Mouse (Mus musculus): Measurements from ENCODE around the gene Ttll8. TPM values are rescaled to one million over a fixed set of nuclear protein-coding genes. Genes with fewer than 3 reads are reported as not detected.

Ttll8 gene
- polyA plus RNA-seq, 1 experiment: not detected

DNA sequence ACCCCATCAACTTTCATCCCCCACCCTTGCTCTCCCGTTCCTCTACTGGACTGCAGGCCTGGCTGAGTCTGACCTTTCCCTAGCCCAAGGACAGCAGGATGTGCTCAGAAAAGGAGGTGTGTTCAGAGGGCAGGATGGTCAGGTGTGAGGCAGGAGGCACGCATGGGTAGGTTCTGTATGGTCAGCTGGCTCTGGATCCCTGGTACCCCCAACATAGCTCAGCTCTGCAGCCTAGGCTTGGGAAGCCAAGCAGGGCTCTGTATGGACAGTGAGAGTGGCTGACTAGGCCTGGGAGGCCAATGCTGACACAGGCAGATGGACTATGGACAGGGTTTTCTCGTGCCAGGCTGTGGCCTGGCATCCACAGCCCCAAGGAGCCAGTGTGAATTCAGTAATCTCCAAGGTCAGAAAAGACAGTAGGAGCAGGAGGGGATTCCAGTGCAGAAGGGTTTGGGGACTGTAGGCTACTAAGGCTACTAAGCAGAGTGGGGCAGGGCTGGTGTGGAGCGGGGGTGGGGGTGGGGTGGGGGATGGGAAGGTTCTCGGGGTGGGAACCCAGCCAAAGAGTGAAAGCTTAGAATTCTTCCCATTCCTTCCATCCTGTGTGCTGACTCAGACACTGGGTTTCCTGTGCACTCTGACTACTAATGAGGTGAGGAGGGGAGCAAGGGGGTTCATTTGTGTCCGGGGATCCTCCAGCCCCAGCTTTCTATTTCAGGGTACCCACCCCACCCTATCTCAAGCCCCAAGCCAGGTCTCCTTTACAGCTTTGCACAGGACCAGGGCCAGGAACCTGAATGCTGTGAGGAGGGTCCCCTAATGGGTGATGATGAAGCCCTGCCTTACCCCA lies 99.9 kb downstream of the Ttll8 start:
- Histone ChIP-seq H3K4me3 (ENCODE audit: insufficient read depth, low read depth, low read length) (no peak overlapping the region), H3K4me1 (ENCODE audit: control insufficient read depth, insufficient read depth, insufficient read length, low read length) (peaks cover 79% of the 10 kb centered on the region)

GRCm38 (mm10) chr15:88853106-88853505 lies 101.1 kb downstream of the Ttll8 start:
- Histone ChIP-seq H3K4me1 (ENCODE audit: control insufficient read depth, insufficient read depth, insufficient read length, low read length) (peaks cover 79% of the 10 kb centered on the region), H3K4me3 (ENCODE audit: insufficient read depth, low read depth, low read length) (no peak overlapping the region), H3K27ac (replicated peaks; ENCODE audit: low read depth, low read length) (no peak overlapping the region)

More for the DNA sequence above, 99.9 kb downstream of the Ttll8 start:
- peak overlapping the region; percentile 60 for H3K27ac ChIP-seq (replicated peaks; ENCODE audit: low read depth, low read length)

DNA sequence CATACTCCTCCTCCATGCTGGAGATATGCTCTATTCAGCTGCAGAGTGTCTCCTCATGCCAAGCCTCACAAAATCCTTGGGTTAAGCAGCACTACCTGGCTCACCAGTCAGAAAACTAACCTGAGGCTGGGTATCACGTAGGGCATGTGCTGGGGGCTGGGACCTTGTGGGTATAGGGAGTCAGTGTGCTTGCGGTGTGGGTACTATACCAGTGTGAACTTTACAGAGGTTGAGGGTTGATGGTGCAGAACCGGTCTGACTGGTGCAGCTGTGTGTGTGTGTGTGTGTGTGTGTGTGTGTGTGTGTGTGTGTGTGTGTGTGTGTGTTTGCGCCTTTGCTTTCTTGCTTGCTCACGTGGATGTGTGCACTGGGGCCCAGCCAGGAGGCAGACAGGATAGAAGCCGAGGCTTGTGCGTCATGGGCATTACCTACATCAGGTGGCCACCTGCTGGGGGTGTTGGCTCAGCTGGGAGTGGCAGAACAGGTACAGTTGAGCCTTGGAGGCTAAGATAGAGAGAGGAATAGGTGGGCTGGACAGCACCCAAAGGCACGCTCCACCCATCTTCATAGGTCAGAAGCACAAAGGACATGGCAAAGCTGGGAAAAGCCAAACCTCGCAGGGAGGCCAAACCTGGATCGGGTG lies 102.6 kb downstream of the Ttll8 start:
- H3K4me3 ChIP-seq (ENCODE audit: insufficient read depth, low read depth, low read length): no peak overlapping the region
- H3K27ac ChIP-seq (replicated peaks; ENCODE audit: low read depth, low read length): peak overlapping the region; percentile 91
- H3K4me1 ChIP-seq (ENCODE audit: control insufficient read depth, insufficient read depth, insufficient read length, low read length): peaks cover 73% of the 10 kb centered on the region

GRCm38 (mm10) chr15:88851076-88851475 lies 103.1 kb downstream of the Ttll8 start:
- Histone ChIP-seq H3K4me1 (ENCODE audit: control insufficient read depth, insufficient read depth, insufficient read length, low read length) (peaks cover 68% of the 10 kb centered on the region), H3K27ac (replicated peaks; ENCODE audit: low read depth, low read length) (peak overlapping the region; percentile 91), H3K4me3 (ENCODE audit: insufficient read depth, low read depth, low read length) (no peak overlapping the region)

GRCm38 (mm10) chr15:88850146-88850826 lies 103.9 kb downstream of the Ttll8 start:
- Histone ChIP-seq H3K27ac (replicated peaks; ENCODE audit: low read depth, low read length) (peak overlapping the region; percentile 91), H3K4me1 (ENCODE audit: control insufficient read depth, insufficient read depth, insufficient read length, low read length) (peaks cover 61% of the 10 kb centered on the region), H3K4me3 (ENCODE audit: insufficient read depth, low read depth, low read length) (no peak overlapping the region)

DNA sequence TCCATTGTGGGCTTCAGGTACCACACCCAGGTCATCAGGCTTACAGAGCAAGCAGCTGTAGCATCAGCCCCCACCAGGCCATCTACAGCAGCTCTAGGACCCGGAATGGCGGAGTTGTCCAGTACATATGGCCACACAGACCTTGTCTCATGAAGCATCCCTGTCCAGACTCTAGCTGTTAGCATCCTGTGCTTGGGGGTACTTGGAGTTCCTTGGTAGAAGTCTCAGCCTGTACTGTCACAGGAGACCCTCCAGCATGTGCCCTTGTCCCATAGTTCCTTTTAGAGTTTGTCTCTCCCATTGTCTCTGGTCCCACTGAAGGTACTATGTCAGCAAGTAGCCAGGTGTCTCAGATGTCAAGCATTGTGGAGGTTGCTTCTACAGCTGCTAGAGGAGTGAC lies 104.6 kb downstream of the Ttll8 start:
- Histone ChIP-seq H3K27ac (replicated peaks; ENCODE audit: low read depth, low read length) (peak overlapping the region; percentile 88), H3K4me3 (ENCODE audit: insufficient read depth, low read depth, low read length) (no peak overlapping the region), H3K4me1 (ENCODE audit: control insufficient read depth, insufficient read depth, insufficient read length, low read length) (peaks cover 55% of the 10 kb centered on the region)

GRCm38 (mm10) chr15:88848661-88849060 lies 105.6 kb downstream of the Ttll8 start:
- peaks cover 50% of the 10 kb centered on the region for H3K4me1 ChIP-seq (ENCODE audit: control insufficient read depth, insufficient read depth, insufficient read length, low read length)
- peak overlapping the region; percentile 60 for H3K27ac ChIP-seq (replicated peaks; ENCODE audit: low read depth, low read length)
- no peak overlapping the region for H3K4me3 ChIP-seq (ENCODE audit: insufficient read depth, low read depth, low read length)

DNA sequence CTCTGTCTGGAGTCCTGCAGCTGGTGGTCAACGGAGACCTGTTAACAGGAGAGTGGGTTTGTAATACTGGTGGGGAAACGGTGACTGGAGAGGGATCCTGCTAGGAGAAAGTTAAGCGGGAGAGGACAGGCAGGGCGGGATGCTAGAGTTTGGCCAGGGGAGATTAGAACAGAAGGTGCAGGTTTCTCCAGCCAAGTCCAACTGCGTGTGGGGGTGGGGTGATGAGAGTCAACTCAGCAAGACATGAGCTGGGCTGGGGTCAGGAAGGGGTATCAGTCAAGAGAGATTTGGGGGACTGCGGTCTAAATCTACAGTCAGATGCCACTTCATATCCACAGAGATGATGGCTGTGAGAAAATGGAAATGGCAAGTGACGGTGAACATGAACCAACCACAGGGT lies 109.3 kb downstream of the Ttll8 start:
- H3K4me1 ChIP-seq (ENCODE audit: control insufficient read depth, insufficient read depth, insufficient read length, low read length): peaks cover 37% of the 10 kb centered on the region
- no peak overlapping the region for H3K27ac ChIP-seq (replicated peaks; ENCODE audit: low read depth, low read length)
- H3K4me3 ChIP-seq (ENCODE audit: insufficient read depth, low read depth, low read length): no peak overlapping the region

DNA sequence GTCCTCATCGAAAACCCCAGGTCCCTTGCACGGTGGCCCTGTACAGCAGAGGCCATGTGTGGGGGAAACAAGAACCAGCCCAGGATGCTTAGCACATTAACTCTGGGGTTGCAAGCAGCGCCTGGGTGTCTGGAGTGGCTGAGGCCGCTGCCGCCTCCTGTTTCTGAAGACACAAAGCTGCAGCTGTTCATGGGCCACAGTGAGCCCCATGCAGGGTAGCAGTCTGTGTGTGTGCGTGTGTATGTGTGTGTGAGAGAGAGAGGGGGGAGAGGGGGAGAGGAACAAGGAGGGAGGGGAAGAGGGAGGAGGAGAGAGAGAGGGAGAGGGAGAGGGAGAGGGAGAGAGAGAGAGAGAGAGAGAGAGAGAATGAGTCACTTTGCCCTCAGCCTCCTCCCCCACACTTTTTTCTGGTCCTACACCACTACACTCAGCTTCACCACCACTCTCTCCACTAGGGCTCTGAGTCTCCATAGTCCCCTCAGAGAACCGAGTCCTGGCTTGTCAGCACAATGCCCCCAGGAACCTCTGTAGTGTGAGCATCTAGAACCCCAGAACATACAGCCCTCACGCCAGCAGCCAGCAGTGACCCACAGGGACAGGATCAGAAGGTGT lies 110.6 kb downstream of the Ttll8 start:
- H3K27ac ChIP-seq (replicated peaks; ENCODE audit: low read depth, low read length): no peak overlapping the region
- H3K4me3 ChIP-seq (ENCODE audit: insufficient read depth, low read depth, low read length): no peak overlapping the region
- peaks cover 34% of the 10 kb centered on the region for H3K4me1 ChIP-seq (ENCODE audit: control insufficient read depth, insufficient read depth, insufficient read length, low read length)

DNA sequence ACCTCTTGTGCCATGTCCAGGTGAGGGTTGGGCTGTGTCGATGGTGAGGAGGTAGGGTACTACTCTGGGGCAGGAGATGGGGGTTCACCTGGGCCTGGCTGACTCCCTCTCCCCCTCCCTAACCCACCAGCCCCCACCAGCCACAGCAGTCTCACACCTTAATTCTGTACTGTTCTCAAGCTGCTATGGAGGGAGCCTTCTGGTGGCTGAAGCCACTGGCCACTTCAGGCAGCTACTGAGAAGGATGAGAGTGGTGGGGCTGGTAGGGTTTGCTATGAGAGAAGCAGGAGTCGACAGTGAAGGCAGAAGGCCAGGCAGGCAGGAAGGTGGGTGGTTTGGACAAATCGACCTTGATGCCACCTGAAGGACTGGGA lies 111.9 kb downstream of the Ttll8 start:
- Histone ChIP-seq H3K4me3 (ENCODE audit: insufficient read depth, low read depth, low read length) (no peak overlapping the region), H3K4me1 (ENCODE audit: control insufficient read depth, insufficient read depth, insufficient read length, low read length) (peaks cover 26% of the 10 kb centered on the region), H3K27ac (replicated peaks; ENCODE audit: low read depth, low read length) (no peak overlapping the region)

GRCm38 (mm10) chr15:88841580-88842299 lies 112.5 kb downstream of the Ttll8 start:
- Histone ChIP-seq H3K4me1 (ENCODE audit: control insufficient read depth, insufficient read depth, insufficient read length, low read length) (peaks cover 25% of the 10 kb centered on the region), H3K27ac (replicated peaks; ENCODE audit: low read depth, low read length) (0 out of 2 replicates have a peak overlapping the region, but pooled peaks have one; percentile 43), H3K4me3 (ENCODE audit: insufficient read depth, low read depth, low read length) (no peak overlapping the region)

- H3K4me1 ChIP-seq (ENCODE audit: control insufficient read depth, insufficient read depth, insufficient read length, low read length): peaks cover 30% of the 10 kb centered on the region
- H3K27ac ChIP-seq (replicated peaks; ENCODE audit: low read depth, low read length): peak overlapping the region; percentile 93
- no peak overlapping the region for H3K4me3 ChIP-seq (ENCODE audit: insufficient read depth, low read depth, low read length)
Observed at GRCm38 (mm10) chr15:88841160-88841559, 113.1 kb downstream of the Ttll8 start.
